Mouse (Mus musculus) urinary bladder, postnatal 14 days (tissue): Measurements from ENCODE around the gene Gjc1.

Source experiments
- DNase-seq: peaks from one replicate; pipeline ENCODE4 v3.0.0; 2021; ENCODE audit warnings: low spot score

Gjc1 gene

DNA sequence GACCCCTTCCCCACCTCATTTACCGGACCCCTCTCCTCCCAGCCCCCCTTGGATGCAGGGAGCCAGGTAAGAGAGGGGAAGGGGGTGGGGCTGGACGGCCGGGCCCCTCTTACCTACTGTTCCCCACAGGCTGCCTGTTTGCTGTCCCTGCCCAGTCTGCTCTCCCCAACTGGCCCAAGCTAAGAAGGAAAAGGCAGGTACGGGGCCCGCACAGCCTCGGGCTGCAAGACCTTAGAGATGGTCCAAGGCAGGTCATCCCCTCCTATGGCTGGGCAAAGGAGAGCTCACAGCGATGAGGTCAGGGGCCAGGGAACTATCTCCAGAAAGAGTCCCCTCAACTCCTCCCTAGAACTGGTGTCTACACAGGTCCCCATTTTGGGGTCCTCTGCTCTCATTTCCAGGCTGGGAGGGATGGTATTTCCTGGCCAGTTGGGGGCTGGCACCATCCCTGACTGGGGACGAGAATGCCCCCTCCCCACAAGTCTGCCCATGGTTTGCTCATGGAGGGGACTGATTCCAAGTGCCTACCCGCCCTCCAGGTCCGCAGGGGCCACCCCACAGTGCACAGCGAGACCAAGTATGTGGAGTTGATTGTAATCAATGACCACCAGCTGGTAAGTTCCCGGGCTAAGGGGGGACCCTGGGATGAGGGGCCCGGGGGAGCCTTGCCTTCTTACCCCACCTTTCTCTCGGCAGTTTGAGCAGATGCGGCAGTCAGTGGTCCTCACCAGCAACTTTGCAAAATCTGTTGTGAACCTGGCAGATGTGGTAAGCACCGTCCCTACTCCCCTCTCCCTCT is 47.4 kb downstream of the Gjc1 start:
- DNase-seq, result no peak

DNA sequence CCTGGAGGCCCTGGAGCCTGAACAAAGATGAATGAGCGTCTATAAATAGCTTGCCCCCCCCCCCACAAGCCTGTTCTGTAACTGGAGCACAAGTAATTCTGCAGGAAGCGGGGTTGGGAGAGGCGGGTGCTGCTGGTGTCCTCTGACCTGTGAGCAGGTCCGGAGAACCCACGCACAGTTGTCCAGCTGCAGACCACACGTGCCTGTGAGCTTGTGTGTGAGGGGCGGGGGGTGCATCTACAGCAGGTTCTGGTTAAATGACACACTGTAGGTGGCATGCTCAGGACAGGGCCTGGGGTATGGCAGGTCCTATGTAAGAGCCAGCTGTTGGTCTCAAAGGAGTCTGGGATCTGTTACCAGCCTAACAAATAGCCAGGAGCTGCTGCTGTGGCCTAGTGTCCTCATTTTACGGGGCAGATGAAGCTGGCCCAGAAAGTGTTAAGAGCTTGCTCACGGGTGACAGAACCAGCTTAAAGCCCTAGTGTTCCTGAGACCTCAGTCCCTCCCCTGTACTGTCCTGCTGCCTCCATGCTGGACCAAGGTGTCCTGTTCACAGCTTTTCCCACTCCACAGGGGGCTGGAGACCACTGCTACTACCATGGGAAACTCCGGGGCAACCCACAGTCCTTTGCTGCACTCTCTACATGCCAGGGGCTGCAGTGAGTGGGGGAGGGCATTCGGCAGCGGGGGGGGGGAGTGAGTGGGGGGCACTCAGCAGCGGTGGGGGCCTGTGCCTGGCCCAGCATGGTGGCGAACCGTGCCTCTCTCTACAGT is 48.7 kb downstream of the Gjc1 start:
- no peak for DNase-seq

DNA sequence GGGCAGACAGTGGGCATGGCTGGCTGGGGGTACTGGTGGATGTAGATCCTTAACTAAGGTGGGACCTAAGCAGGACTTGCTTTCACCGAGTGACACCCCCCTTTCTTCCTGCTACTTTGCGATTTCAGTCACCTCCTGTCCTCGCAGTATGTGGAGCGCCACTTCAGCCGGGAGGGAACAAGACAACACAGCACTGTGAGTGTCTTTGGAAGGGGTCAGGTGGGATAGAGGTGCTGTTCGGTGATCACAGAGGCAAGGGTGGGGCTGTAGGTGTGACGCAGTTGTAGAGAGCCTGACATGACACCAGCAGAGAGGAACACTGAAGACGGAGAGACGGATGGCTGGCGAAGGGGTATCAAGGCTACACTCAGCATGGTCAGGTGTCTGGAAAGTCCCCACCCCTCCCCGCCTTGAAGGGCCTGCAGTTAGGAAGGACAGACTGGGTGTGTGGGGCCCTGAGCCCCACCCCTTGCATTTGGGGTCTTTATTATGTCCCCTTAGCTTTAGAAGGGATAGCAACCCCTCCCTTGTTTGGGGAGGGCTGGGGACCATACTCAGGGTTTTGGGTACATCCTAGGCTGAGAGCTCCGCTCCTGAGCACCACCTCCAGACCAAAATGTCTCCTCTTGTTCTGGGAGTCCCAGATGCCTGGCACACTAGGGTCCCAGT is 49.4 kb downstream of the Gjc1 start:
- DNase-seq, result no peak

DNA sequence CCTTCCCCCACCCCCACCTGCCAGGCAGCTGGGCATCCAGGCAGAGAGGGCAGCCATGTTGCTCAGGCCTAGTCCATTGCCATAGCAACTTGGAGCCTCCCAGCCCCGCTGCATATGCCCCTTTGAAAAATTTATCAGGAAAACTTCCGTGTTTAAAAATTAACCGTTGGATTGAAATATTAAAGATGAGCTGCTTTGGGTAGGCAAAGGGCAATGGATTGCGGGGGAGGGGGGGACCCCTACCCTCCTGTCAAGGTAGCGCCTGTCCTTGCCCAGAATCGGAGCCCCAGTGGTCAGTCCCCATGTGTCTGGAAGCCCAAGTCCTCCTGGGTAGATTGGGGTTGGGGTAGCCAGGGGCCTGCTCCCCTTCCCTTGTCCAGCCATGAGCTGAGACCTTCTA is 50.4 kb downstream of the Gjc1 start:
- DNase-seq, result no peak

DNA sequence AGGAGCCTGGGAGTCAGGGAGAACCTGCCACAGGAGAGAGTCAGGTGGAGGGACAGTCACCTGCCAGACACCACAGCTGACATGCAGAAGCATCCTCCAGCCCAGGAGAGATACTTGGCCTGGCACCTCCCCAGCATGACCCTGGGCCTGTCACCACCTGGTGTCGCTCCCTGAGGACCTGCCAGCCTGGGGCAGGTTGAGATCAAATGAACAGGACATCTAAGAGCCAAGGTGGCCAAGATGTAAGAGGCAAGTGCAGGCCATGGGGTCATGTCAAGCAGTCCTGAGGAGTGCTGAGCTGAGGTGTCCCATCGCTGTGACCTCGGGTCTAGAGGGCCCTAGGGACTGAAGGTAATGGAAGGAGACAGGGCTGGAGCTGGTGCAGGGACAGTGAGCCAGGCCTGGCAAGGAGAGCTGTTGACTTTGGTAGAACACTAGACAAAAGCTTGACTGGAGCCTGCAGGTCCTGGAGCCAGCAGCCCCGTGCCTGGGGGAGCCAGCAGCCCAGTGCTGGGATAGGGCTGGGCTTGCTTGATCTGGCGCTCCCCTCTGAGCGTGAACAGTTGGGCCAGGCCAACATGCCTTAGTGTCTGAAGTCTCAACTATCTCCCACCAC is 52.3 kb downstream of the Gjc1 start:
- DNase-seq, result no peak

DNA sequence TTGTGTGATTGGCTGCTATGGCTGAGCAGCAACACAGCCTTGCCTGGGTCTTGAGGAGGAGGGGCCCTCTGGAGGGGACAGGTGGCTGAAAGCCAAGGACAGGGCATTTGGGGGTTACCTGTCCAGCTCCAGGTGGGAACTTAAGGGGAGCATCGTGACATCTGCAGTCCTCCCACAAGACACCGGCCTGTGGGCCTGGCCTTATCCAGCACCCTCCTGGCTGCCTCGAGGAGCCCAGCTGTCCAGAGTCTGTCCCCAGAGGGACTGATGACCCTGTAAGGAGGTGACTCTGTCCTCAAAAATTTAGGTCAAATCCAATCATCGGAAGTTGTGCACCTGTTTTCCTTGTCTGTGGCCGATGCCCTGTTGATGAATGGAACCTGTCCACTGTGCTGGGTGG is 54.1 kb downstream of the Gjc1 start:
- no peak for DNase-seq

DNA sequence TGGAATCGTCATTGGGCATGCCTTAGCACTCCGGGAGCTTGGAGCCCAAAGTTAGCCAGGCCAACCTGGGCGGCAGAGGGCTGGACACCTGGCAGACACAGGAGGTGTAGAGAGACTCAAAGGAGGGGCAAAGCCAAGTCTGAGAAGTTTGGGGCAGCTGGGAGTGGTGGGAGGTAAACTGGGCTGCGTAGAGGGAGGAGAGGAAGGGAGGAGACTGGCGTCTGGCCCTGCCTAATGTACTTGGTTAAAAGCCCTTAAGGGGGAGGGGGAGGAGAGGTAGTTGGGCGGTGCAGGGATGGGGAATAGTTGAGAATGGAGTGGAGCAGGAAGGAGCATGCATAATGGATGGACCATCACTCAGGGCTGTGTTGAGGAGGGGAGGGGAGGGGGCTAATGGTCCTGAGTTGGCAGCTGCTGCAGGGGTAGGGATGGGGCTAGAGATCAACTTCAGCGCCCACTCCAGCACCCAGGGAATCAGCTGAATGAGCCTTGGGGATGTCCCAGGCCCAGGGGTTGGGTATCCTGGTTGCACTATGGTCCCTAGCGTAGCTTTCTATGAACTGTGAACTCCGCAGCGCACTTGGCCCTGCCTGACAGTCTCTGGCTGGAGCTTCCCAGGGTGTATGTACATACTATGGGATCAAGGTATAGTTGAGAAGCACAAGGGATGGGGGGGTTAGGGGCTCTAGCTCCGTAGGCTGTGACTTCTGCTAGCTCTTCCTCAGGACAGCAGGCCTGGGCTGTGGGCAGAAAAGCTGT is 56.3 kb downstream of the Gjc1 start:
- no peak for DNase-seq

DNA sequence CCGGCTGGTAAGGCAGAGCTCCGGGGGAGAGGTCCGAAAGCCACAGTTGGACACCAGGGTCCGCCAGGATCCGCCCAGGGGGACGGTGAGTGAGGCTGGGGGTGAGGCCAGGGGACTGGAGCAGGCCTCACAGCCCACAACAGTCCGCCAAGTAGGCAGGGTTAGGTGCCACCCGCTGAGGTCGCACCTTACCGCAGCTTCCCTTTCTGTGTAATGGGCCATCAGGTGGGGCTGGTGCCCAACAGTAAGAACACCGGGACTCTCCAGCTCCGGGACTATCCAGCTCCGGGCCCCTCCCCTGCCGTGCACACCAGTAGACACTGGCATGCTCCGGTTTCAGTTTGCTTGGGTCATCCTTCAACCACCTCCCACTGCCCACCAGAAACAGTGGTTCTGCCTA is 57.3 kb downstream of the Gjc1 start:
- no peak for DNase-seq

DNA sequence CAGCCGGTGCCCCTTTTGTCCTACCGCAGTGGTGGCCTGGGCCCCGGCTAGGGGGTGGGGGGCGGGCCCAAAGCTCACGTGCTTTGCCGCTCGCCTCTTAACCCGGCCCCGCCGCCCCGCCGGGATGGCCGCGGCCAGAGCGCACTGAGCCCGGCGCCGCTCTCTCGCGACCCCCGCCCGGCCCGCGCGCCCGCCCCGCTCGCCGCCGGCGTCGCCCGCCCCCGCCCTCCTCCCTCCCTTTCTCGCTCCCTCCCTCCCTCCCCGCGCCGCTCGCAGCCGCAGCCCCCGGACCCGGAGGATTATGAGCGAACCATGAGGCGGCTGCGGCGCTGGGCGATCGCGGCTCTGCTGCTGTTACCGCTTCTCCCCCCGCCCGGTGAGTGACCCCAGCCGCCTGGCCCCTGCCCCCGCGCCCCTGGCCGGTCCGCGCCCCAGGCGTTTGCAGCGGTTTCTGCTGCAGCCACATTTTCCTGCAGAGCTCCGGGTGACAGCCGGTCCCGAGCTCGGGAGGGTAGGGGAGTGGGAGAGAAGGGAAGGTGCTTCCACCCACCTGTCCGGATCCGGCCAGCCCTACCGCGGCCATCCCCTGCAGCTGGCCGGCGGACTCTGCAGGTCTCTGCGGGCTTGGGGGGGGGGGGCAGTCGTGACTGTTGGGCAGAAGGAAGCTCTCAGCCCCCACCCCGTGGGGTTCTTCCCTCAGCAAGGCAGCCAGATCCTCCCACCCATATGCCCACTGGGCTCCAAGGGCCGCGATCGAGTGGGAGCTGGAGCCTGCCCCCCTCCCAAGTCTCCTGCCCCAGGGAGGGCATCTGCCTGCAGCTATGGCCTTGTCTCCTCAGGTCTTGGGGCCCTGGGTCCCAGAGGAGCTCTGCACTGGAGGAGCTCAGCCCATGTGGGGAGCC is 57.9 kb downstream of the Gjc1 start, which contains the start of gene Adam11:
Adam11 (plus strand) TSS at position 131 of the 902 bp plus-strand sequence.
- no peak for DNase-seq

DNA sequence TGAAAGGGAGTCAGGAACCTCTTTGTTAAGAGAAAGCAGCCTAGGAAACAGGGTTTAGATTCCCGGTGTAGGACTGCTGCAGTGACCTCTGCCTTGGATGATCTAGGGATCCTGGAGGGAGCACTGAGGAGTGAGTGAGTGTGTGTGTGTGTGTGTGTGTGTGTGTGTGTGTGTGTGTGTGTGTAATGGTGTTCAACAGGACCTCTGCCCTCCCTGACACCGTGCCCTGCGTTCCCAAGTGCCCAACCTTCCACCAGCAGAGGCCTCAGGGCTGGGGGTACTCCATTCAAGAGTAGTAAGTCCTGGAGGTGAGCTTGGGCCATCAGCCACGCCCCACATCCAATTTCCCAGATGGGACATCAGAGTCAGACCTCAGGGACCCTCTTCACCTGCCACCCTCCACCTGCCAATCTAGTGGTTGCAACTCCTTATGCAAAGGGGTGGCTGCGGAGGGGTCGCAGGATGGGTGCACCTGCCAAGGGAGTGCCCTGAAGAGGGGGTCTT is 58.6 kb downstream of the Gjc1 start:
- no peak for DNase-seq

DNA sequence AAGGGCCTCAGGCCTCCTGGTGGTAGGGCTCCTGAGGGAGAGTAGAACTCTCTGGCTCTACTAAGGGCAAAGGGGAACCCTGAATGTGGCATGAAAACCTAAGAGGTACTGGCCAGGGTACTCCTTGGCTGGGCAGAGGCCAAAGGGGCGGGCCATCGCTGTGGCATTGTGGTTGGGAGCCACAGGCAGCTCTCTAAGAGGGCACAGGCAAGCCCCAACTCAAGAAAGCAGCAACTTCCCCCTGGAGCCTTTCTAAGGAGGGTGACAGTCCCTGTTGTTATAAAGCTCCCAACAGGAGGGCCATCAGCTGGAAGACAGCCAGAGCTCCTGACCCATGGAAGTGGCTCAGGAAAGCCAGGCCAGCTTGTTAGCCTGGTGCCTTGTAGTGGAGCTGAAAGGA is 60.5 kb downstream of the Gjc1 start:
- no peak for DNase-seq

DNA sequence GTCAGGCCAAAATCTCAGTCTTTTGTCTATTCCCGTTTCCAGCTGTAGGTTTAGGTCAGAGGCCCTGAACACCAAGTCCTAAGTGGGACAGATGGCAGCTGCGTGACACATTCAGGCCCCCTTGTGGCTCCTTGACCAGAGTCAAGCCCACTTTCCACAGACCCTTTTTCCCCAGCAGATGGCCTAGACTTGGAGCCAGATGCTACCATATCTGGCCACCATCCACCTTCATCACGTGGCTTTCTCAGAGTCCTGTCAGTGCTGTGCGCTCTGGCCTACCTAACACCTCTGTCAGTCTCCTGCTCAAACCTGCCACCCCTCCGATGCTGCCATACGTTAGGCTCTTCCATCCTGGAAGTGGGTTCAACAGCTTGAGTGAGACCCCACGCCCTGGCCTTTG is 64.1 kb downstream of the Gjc1 start:
- no peak for DNase-seq

DNA sequence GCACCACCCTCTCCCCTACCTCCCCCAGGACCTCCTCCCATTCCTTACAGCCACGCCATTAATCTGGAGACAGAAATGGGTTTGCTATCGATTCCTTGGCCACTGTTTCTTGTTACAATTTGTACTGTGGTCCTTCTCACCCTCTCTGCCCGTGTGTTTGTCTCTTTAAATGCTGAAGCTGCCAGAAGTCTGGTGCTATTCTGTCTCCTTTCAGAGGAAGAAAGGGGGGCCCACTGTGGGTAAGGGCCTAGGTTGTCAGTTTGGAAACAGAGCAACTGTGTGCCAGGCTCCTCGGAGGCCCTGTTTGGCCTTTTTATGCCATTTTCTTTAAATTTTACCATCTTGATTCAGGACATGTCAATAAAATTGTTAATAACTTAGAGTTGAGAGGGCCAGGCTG is 65.1 kb downstream of the Gjc1 start:
- no peak for DNase-seq

DNA sequence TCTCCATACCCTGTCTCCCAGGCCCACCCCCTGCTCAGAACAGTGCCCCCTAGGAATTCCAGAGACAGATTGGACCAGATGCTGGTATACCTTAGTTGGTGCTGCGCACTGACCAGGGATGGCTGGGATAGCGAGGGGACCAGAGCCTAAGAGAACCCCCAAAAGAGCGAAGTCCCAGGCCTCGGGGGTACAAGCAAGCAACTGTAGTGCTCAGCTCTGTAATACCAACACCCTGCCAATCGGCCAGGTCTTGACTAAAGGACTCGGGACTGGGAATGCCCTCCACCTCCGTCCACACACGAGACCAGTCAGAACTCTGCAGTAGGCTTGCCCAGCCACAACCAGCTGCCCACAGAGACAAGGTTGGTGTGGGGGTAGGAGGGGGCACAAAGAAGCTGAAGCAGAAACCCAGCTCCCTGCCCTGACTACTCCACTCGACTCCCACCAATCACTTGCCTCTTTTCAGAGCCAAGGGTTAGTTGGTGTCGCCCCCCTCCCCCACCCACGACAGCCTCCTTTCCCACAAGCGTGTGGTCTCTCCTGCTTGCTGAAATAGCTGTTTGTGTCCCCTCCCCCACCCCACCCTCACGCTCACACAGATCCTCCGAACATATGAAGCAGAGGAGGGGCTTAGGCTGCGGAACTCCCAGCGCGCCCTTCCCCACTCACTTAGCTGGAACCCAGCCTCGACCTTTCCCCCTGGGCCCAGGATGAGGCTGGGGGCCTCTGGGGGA is 65.7 kb downstream of the Gjc1 start:
- no peak for DNase-seq

DNA sequence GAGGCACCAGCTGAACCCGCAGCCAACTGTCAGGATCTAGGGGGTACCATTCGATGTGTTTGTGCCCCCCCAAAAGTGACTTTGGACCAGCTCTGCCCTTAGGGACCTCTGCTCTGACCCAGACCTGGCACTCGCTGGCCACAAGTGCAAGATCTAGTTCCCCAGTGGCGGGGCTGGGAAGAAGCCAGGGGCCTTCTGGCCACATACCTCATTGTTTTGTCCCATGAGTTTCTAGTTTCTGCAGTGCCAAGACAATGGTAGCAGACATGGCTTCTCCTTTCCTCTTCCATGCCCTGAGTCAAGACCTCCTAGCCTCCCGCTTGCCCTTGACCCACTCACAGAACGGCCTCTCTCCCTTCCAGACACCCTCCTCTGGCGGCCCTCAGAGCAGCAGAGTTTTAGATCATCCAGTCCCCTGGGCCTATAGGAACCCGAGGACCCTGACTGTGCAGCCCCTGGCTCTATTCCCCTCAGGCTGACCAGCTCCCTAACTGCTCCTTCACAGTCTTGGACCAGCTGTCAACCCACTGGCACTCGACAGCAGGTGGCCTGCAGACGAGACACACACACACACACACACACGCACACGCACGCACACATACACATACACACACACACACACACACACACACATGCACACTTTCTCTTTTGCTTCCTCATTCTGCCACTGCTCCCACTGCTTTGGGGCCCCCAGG is 66.5 kb downstream of the Gjc1 start:
- DNase-seq, result no peak

DNA sequence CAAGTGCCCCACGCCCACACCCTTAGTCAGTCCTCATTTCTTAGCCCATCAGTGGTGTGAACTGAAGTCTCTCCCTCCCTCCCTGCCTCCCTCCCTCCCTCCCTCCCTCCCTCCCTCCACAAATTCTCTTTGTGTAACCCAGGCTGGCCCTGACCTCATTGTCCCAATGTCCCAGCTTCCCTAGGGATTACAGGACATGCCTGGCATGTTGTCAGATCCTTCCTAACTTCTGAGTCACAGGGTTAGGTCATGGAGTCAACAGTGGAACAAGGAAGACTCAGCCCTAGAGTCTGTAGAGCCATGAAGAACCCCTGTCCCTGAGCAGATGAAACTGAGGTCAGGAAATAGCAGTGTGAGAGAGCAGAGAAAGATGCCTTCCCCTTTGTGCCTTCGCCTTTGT is 69.8 kb downstream of the Gjc1 start:
- DNase-seq, result no peak
